Mouse (Mus musculus) heart, embryonic 15.5 days (tissue): ENCODE results near the gene Bdh1. TPM values are rescaled to one million over a fixed set of nuclear protein-coding genes. Genes with fewer than 3 reads are reported as not detected.
A peak's percentile ranks its signal among the peaks of the same experiment; 100 is the strongest.
"Not testable (repeated sequence)": the region's sequence is repeated elsewhere in the genome, so short reads cannot be mapped to it uniquely, and the experiment has no call there.

Experiments
- ATAC-seq: fragments of 200-750 bp; cut with Nextera tagmentation; replicated peaks from 2 replicates; pipeline ENCODE4 v1.8.0; 2017; ENCODE audit warnings: low read depth, moderate TSS enrichment; ENCODE audit not compliant: insufficient number of reproducible peaks, insufficient read depth, low FRiP score
- H3K27ac ChIP-seq: fragments of 300-500 bp; sonication (generic); 2 replicates; pipeline ENCODE4 v1.5.1; 2015; ENCODE audit warnings: mild to moderate bottlenecking, inconsistent platforms
- H3K27me3 ChIP-seq: fragments of 300-500 bp; sonication (generic); 2 replicates; pipeline ENCODE4 v1.6.1; 2015; ENCODE audit warnings: inconsistent platforms
- H3K36me3 ChIP-seq: fragments of 300-500 bp; sonication (generic); 2 replicates; pipeline ENCODE4 v1.6.1; 2015; ENCODE audit warnings: mild to moderate bottlenecking, inconsistent platforms
- H3K4me1 ChIP-seq: fragments of 300-500 bp; sonication (generic); replicated peaks from 2 replicates; pipeline ENCODE4 v1.6.1; 2015; ENCODE audit warnings: inconsistent platforms
- H3K4me2 ChIP-seq: fragments of 300-500 bp; sonication (generic); 2 replicates; pipeline ENCODE4 v1.6.1; 2015; ENCODE audit warnings: inconsistent platforms, mild to moderate bottlenecking, moderate library complexity
- H3K4me3 ChIP-seq: fragments of 300-500 bp; sonication (generic); 2 replicates; pipeline ENCODE4 v1.5.1; 2015; ENCODE audit warnings: mild to moderate bottlenecking, inconsistent platforms
- H3K9ac ChIP-seq: fragments of 300-500 bp; sonication (generic); 2 replicates; pipeline ENCODE4 v1.6.1; 2015; ENCODE audit warnings: mild to moderate bottlenecking, inconsistent platforms
- H3K9me3 ChIP-seq: fragments of 300-500 bp; sonication (generic); replicated peaks from 2 replicates; pipeline ENCODE4 v1.6.1; 2016; ENCODE audit warnings: inconsistent platforms
- WGBS: fragments of 180-500 bp; shearing (Covaris S2); methylation state at CpG from one replicate; pipeline ENCODE4 v1.1.7; 2015; ENCODE audit warnings: mixed read lengths; 5-methylcytosine and 5-hydroxymethylcytosine counted together
- polyA plus RNA-seq: library from polyadenylated mRNA; unstranded; fragments of >200 nt; fragmentation: Nextera tagmentation; extraction: Ambion mirVana; gene quantifications from 2 replicates; pipeline ENCODE4 v1.2.1, GENCODE M21; 2015

The Bdh1 gene
- polyA plus RNA-seq, 1 experiment from 2014 or later, result 8.4 TPM

GRCm38 (mm10) chr16:31470819-31471218, 48.7 kb downstream of the Bdh1 start:
- H3K9ac ChIP-seq, H3K9me3 ChIP-seq, H3K27me3 ChIP-seq, ATAC-seq, H3K4me1 ChIP-seq, H3K4me3 ChIP-seq, H3K36me3 ChIP-seq, H3K4me2 ChIP-seq, H3K27ac ChIP-seq: not testable (repeated sequence)
- 42% methylated on average over 4 of the region's 4 CpGs for WGBS

DNA sequence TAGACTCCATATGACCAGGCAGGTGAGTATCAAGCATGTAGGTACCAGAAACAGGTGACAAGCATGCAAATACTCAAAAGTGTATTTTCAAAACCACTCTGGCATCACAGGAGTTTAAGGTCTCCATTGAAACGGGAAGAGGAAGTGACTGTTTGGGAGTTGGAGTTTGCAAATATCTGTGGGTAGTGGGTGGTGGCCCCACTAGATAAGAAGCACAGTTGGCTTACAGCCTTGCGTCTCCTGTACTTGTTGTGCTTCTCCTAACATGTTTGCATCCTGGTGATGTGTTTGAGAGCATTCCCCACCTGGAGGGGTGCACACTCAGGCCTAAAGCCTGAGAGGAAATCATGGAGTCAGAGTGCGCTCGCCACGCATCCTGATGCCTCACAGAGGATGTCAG, 49.9 kb downstream of the Bdh1 start:
- Histone ChIP-seq H3K4me2 (no peak overlapping the region), H3K9ac (no peak overlapping the region), H3K36me3 (no peaks in the 10 kb centered on the region), H3K4me3 (no peak overlapping the region), H3K9me3 (no peaks in the 10 kb centered on the region), H3K27ac (no peak overlapping the region), H3K27me3 (no peaks in the 10 kb centered on the region), H3K4me1 (peaks cover 6% of the 10 kb centered on the region)
- ATAC-seq, result no peak
- 64% methylated on average over 5 of the region's 5 CpGs for WGBS

- 97% methylated on average over 1 of the region's 1 CpGs for WGBS
- no peaks in the 10 kb centered on the region for H3K36me3 ChIP-seq
- no peak overlapping the region for H3K4me2 ChIP-seq
- H3K9me3 ChIP-seq, result no peaks in the 10 kb centered on the region
- H3K4me1 ChIP-seq, result peaks cover 6% of the 10 kb centered on the region
- no peaks in the 10 kb centered on the region for H3K27me3 ChIP-seq
- no peak overlapping the region for H3K9ac ChIP-seq
- ATAC-seq, result no peak
- no peak overlapping the region for H3K27ac ChIP-seq
- no peak overlapping the region for H3K4me3 ChIP-seq
Observed at GRCm38 (mm10) chr16:31473226-31473625, 51.1 kb downstream of the Bdh1 start.

GRCm38 (mm10) chr16:31475123-31475968, 53.3 kb downstream of the Bdh1 start:
- no peak overlapping the region for H3K4me3 ChIP-seq
- H3K27ac ChIP-seq, result no peak overlapping the region
- no peak overlapping the region for H3K9ac ChIP-seq
- no peaks in the 10 kb centered on the region for H3K27me3 ChIP-seq
- peak; percentile 31; the same call in 1 of the 2 replicates for ATAC-seq
- H3K36me3 ChIP-seq, result no peaks in the 10 kb centered on the region
- no peaks in the 10 kb centered on the region for H3K9me3 ChIP-seq
- H3K4me2 ChIP-seq, result no peak overlapping the region
- H3K4me1 ChIP-seq, result peaks cover 6% of the 10 kb centered on the region
- 45% methylated on average over 9 of the region's 9 CpGs for WGBS

DNA sequence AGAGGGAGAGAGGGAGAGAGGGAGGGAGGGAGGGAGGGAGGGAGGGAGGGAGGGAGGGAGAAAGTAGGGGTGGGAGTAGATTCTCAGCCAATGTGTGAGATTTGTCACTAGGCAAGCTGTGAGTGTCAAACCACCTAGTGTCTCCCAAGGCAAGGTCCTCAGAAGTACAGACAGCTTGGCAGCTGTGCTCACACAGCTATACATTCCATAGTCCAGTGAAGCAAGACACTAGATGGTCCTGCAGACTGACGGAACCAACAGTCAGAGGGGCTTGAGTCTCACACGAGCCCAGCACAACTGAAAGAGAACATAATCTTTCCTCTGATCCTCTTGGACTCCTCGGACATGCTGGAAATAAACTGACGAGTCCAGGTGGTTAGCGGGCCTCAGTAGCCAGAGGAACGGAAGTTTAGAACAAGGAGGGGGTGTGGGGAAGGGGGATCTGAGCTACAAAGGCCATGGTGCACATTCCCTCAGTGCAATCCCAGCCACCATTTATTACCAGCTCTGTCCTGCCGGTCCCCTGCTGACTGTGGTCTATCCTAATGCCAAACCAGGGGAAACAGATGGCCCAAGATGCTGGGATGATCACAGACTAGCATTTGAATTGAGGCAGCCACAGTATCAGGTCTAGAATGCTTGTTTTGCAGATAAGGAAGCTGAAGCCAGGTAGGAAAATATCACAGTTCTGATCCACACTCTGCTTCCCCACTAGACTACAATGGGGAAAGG, 55.0 kb downstream of the Bdh1 start:
- Histone ChIP-seq H3K9ac (no peak overlapping the region), H3K27ac (no peak overlapping the region), H3K27me3 (no peaks in the 10 kb centered on the region), H3K4me2 (no peak overlapping the region), H3K4me1 (peaks cover 6% of the 10 kb centered on the region), H3K4me3 (no peak overlapping the region), H3K36me3 (no peaks in the 10 kb centered on the region), H3K9me3 (no peaks in the 10 kb centered on the region)
- ATAC-seq, result no peak
- 46% methylated on average over 7 of the region's 7 CpGs for WGBS

GRCm38 (mm10) chr16:31485336-31485735, 63.3 kb downstream of the Bdh1 start:
- no peaks in the 10 kb centered on the region for H3K36me3 ChIP-seq
- ATAC-seq, result no peak
- no peak overlapping the region for H3K4me3 ChIP-seq
- no peak overlapping the region for H3K27ac ChIP-seq
- H3K27me3 ChIP-seq, result no peaks in the 10 kb centered on the region
- WGBS, result 90% methylated on average over 5 of the region's 5 CpGs
- no peak overlapping the region for H3K9ac ChIP-seq
- no peaks in the 10 kb centered on the region for H3K4me1 ChIP-seq
- no peak overlapping the region for H3K4me2 ChIP-seq
- H3K9me3 ChIP-seq, result no peaks in the 10 kb centered on the region

DNA sequence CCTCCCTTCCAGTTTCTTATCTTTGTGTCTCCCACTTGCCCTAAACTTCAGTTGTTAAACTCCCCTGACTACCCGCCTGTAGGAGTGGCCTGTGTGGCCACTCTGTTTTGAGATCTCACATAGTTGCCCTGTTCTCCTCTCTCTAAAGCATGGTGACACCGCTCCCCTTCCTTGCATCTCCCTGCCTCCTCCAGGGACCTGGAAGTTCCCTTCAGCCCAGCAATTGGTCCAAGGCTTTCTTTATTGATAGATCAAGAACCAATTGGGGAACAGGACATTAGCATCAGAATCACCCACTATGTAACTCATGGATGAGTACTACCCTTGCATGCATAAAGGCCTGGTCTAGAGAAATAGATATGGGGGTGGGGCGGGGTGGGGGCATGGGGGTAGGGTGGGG, 65.2 kb downstream of the Bdh1 start:
- H3K36me3 ChIP-seq, result no peaks in the 10 kb centered on the region
- no peaks in the 10 kb centered on the region for H3K4me1 ChIP-seq
- ATAC-seq, result no peak
- H3K4me3 ChIP-seq, result no peak overlapping the region
- WGBS, result 76% methylated on average over 3 of the region's 3 CpGs
- H3K27me3 ChIP-seq, result no peaks in the 10 kb centered on the region
- H3K4me2 ChIP-seq, result no peak overlapping the region
- no peak overlapping the region for H3K27ac ChIP-seq
- no peaks in the 10 kb centered on the region for H3K9me3 ChIP-seq
- no peak overlapping the region for H3K9ac ChIP-seq

DNA sequence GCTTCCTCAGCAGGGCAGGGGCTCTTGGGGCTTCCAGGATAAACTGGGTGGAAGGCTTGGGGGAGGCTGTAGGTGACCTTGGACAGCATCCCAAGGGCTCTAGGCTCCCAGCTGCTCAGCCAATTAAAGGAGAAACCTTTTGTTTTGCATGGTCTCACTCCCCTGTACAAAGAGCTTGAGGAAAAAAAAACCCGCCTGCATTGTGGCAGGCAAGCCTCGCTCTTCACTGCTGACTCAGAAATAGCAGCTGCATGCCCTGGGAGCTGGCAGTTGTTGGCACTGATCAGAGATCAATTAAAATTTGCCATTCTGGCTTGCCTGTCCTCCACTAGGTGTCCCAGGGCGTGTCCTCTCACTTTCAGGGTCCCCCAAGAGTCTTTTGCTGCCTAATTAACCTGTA, 67.0 kb downstream of the Bdh1 start:
- Histone ChIP-seq H3K9me3 (no peaks in the 10 kb centered on the region), H3K36me3 (no peaks in the 10 kb centered on the region), H3K27me3 (no peaks in the 10 kb centered on the region), H3K9ac (no peak overlapping the region), H3K27ac (no peak overlapping the region), H3K4me2 (no peak overlapping the region), H3K4me1 (peaks cover 12% of the 10 kb centered on the region), H3K4me3 (no peak overlapping the region)
- WGBS, result 32% methylated on average over 3 of the region's 3 CpGs
- ATAC-seq, result no peak

DNA sequence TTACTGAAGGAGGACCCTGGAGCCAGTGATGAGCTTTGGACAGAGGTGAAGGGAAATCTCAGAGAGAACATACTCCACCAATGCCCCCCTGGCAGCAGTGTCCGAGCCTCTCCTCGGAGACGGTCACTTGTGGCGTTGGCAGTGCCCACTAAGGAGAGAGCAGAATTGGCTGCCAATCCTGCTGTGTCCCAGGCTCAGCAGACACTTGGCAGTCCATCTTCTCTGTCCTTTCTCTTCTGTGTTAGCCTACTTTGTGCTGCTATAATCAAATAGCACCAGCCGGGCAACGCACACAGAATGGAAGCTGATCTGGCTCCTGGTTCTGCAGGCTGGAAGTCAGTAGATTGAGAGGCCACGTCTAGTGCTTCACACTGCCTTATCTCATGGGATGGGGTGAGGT, 68.9 kb downstream of the Bdh1 start:
- H3K4me2 ChIP-seq, result no peak overlapping the region
- H3K36me3 ChIP-seq, result no peaks in the 10 kb centered on the region
- no peak for ATAC-seq
- H3K27ac ChIP-seq, result no peak overlapping the region
- 82% methylated on average over 7 of the region's 7 CpGs for WGBS
- peaks cover 26% of the 10 kb centered on the region for H3K4me1 ChIP-seq
- H3K9me3 ChIP-seq, result no peaks in the 10 kb centered on the region
- H3K27me3 ChIP-seq, result no peaks in the 10 kb centered on the region
- H3K9ac ChIP-seq, result no peak overlapping the region
- no peak overlapping the region for H3K4me3 ChIP-seq

DNA sequence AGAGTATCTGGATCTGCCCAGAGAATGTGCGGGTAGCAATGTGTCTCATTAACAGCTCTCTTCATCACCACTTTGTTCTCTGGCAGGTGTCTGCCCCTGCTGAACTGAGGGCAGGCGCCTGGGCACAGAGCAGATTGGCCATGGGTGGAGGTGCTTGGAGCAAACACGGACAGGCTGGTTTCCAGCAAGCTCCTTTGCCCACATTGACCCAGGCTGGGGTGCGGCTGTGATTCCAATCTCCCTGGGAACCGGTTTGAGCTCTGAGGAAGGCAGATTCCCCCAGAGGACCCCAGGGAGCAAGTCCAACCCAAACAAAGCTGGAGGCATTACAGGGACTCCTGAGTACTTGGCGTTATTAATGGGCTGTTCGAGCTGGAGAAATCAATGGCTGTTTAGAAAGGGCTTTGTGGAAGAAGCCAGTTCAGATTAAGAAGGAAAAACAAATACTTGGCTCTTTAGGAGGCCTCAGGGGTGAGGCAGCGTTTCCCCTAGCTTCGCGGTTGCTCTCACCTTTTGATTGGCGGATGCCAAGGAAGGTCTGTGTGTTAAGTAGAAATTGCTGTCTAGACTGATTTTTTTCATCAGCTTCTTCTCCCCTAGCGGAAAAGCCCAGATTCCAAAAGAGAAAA, 71.0 kb downstream of the Bdh1 start:
- Histone ChIP-seq H3K4me1 (peaks cover 26% of the 10 kb centered on the region), H3K4me2 (no peak overlapping the region), H3K27me3 (no peaks in the 10 kb centered on the region), H3K9me3 (no peaks in the 10 kb centered on the region), H3K36me3 (no peaks in the 10 kb centered on the region), H3K9ac (no peak overlapping the region), H3K27ac (no peak overlapping the region), H3K4me3 (no peak overlapping the region)
- 39% methylated on average over 12 of the region's 12 CpGs for WGBS
- no peak for ATAC-seq

- Histone ChIP-seq H3K36me3 (no peaks in the 10 kb centered on the region), H3K4me2 (no peak overlapping the region), H3K27me3 (no peaks in the 10 kb centered on the region), H3K27ac (no peak overlapping the region), H3K9me3 (no peaks in the 10 kb centered on the region), H3K4me3 (no peak overlapping the region), H3K4me1 (peaks cover 26% of the 10 kb centered on the region), H3K9ac (no peak overlapping the region)
- 57% methylated on average over 6 of the region's 6 CpGs for WGBS
- no peak for ATAC-seq
Observed at GRCm38 (mm10) chr16:31493550-31493965, 71.5 kb downstream of the Bdh1 start.
